Mouse (Mus musculus) liver, embryonic 14.5 days (tissue): Measurements from ENCODE around the gene Ndufs2.

Source experiments
- CTCF ChIP-seq: IDR thresholded peaks from 2 replicates; pipeline ENCODE4 v1.5.1; 2016; ENCODE audit warnings: antibody characterized with exemption, low read depth, control low read depth
- EP300 ChIP-seq: IDR thresholded peaks from 2 replicates; pipeline ENCODE4 v1.6.1; 2016; ENCODE audit warnings: antibody characterized with exemption, low read depth

GRCm38 (mm10) chr1:171278436-171278835, 27.2 kb upstream of the Ndufs2 start:
- TF ChIP-seq CTCF (no peak), EP300 (no peak)
